Mouse (Mus musculus) liver, adult 2 months (tissue): ENCODE data around the gene Actl10.

Source experiments
- CTCF ChIP-seq: fragments of 200-500 bp; IDR thresholded peaks from 2 replicates; pipeline ENCODE4 v1.5.1; 2011; ENCODE audit warnings: low read depth, low read length, control low read depth
- POLR2A ChIP-seq: fragments of 200-500 bp; IDR thresholded peaks from 2 replicates; pipeline ENCODE4 v1.6.1; 2011; ENCODE audit warnings: low read length, control low read depth; ENCODE audit not compliant: insufficient read depth; ENCODE audit errors: extremely low read depth

DNA sequence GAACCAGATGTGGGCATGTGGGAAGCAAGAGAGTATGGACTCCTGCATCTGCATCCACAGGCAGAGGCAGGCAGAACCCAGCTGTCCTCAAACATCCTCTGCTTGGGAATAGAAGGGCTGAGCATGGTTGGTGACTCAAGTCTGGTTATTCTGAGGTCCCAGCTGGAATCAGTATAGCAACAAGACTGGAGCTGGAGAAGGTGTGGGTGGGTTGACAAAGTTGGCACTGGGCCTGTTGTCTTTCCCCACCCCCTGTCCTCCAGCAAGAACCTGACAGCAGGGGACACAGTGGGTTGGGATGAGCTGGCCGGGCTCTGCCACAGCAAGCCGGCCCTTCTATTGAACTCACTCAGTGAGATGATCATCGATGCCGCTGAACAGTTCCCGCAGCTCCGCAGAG lies 3.7 kb downstream of the Actl10 start:
- TF ChIP-seq POLR2A (no peak), CTCF (no peak)
